Mouse (Mus musculus): ENCODE measurements at regions not wholly inside any gene's neighbourhood (a gene's known extent, or its start where the extent isn't known, plus 50 kb on each side); places are given as distances from the start of the nearest gene placed in this dataset.
A peak's percentile ranks its signal among the peaks of the same experiment; 100 is the strongest.

DNA sequence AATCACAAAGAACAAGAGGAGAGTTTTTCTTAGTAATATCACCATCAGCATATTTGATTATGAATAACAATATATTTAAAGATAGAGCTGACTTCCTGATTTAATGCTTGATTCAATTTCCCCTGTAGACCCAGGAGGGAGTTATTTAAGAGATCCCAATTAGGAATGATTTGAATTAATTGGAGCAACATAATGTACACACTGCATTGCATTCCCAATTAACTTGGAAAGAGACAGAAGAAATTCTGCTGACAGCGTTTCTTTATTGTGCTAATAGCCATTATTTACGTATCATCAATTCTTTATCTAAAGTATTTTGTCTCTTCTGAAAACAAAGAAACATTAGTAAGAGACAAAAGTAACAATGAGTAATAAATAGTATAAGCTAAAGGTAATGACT lies 1491.2 kb upstream of the Cited2 start:
- DNase-seq (ENCODE audit: low spot score) = no peak

DNA sequence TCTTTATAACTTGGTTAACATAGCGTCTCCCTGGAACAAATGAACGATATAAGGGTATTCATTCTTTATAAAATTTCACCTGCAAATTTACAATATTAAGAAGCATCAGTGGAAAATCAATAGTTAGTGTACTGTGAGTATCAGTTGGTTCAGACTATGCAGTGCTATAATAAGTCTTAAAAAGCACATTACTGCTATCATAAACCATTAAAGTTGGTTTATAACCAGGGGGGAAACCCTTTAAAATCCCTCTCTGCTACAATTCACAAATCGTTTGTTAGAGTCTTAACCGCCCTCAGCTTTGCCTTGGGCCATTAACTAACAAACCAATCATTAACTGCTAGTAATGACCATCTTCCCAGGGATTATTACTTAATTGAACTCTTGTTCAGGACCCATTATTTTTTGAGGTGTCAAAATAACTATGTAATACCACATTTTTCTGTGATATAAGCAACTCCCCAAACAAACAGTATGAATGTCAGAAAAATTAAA lies 1489.4 kb upstream of the Cited2 start:
- DNase-seq (ENCODE audit: low spot score) = no peak

GRCm38 (mm10) chr10:16256329-16256728 lies 1466.7 kb upstream of the Cited2 start:
- no peak for DNase-seq (ENCODE audit: low spot score)

DNA sequence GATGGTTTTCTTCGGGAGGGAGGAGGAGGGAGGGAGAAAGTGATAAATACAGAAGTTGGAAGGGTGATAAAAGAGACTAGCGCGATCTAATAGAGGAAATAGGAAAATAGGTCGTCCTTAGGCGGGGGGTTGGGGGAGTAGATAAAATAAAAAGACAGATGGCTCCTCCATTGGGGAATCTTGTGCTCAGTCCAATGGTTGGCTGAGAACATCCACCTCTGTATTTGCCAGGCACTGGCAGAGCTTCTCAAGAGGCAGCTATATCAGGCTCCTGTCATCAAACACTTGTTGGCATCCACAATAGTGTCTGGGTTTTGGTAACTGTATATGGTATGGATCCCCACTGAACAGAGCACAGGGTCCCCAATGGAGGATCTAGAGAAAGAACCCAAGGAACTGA lies 1450.2 kb upstream of the Cited2 start:
- DNase-seq (ENCODE audit: low spot score) = peak; percentile 1

- DNase-seq (ENCODE audit: low spot score) = no peak
Observed at GRCm38 (mm10) chr10:16317026-16317425, 1406.0 kb upstream of the Cited2 start.

- no peak for DNase-seq (ENCODE audit: low spot score)
Observed at GRCm38 (mm10) chr10:16337546-16337945, 1385.5 kb upstream of the Cited2 start.

DNA sequence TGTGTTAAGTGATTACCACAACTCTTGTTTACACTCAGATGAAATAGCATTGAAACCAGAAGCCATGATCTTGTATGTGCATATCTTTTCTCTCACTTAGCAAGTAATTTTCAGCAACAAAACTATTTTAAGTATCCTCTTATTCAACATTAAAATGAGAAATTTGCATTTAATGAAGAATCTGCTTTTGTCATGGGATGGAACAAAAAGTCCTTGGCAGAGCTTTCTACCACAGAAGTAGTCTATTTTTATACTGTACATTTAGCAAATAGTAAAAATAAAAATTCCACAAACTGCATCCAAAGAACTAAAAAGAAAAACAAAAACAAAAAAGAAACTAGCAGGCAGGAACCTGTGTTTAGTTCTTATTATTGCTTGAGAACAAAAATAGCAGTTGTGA lies 1381.5 kb upstream of the Cited2 start:
- DNase-seq (ENCODE audit: low spot score) = no peak

DNA sequence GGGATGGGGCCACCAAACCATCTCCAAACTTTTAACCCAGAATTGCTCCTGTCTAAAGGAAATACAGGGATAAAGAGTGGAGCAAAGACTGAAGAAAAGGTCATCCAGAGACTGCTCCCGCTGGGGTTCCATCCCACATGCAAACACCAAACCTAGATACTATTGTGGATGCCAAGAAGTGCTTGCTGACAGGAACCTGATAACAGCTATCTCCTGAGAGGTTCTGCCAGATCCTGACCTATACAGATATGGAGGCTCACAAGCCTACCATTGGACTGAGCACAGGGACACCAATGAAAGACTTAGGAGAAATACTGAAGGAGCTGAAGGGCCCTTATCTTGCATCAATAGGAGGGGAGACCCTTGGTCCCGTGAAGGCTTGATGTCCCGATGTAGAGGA lies 1359.0 kb upstream of the Cited2 start:
- no peak for DNase-seq (ENCODE audit: low spot score)
